Mouse (Mus musculus) embryonic fibroblast, embryonic 13.5 days (primary cell): ENCODE measurements at regions not wholly inside any gene's neighbourhood (a gene's known extent, or its start where the extent isn't known, plus 50 kb on each side); places are given as distances from the start of the nearest gene placed in this dataset.

Experiments
- H3K27ac ChIP-seq: 2 replicates; pipeline ENCODE4 v1.5.1; 2012; ENCODE audit warnings: low read length, control low read depth, inconsistent platforms; ENCODE audit not compliant: insufficient read depth
- H3K4me1 ChIP-seq: 2 replicates; pipeline ENCODE4 v1.6.1; 2011; ENCODE audit warnings: low read length; ENCODE audit not compliant: control insufficient read depth, insufficient read depth
- H3K4me3 ChIP-seq: 2 replicates; pipeline ENCODE4 v1.5.1; 2011; ENCODE audit warnings: mild to moderate bottlenecking, control low read depth, low read length; ENCODE audit not compliant: insufficient read depth
- CTCF ChIP-seq: IDR thresholded peaks from 2 replicates; pipeline ENCODE4 v1.5.1; 2011; ENCODE audit warnings: mild to moderate bottlenecking, control low read depth, low read length, moderate library complexity, borderline replicate concordance; ENCODE audit not compliant: insufficient read depth
- POLR2A ChIP-seq: IDR thresholded peaks from 2 replicates; pipeline ENCODE4 v1.6.1; 2011; ENCODE audit warnings: low read depth, mild to moderate bottlenecking, control low read depth, low read length, moderate library complexity

DNA sequence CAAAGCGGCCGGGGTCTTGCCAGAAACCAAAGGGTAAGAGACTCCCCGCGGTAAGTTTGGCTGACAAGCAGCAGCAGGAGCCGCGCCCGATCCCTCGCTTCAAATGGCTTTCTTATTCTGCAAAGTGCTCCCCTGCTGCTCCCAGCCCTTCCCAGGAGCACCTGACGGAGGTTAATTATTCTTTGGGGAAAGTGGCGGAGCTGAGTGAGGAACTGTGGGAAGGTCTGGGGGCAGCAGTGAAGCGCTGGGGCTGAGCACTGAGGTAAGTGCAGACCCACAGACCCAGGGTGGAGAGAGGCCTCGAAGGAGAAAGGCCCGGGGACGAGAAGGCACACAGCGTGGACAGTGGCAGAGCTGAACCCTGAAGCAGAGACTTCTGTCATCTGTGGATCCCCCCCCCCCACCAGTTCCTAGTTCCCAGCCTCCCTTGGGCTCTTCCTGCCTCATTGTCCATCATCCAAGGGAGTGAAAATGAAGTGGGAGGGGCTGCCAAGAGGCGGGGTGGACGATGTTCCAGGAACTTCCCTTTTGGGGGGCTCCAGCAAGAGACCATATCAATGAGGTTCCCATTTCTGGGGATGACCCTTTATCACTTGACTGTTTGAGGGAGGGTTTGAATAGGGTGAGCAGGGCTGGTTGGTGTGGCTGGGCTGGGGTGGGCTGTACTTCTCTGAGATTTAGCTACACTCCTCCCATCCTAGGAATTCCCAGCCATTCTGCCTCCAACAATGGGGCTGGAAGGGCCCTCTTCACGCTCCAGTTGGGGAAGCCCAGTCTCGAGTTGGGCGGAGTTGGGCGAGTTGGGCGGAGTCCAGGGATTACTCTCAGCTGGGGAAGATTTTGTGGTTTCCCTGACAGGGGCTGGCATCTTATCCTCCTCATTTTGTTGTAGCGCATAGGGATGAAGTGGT is 59.4 kb upstream of the Shb start:
- Histone ChIP-seq H3K4me3 (no peak overlapping the region), H3K27ac (no peak overlapping the region), H3K4me1 (no peaks in the 10 kb centered on the region; the same call in 1 of the 2 replicates)
- TF ChIP-seq POLR2A (no peak), CTCF (no peak)

DNA sequence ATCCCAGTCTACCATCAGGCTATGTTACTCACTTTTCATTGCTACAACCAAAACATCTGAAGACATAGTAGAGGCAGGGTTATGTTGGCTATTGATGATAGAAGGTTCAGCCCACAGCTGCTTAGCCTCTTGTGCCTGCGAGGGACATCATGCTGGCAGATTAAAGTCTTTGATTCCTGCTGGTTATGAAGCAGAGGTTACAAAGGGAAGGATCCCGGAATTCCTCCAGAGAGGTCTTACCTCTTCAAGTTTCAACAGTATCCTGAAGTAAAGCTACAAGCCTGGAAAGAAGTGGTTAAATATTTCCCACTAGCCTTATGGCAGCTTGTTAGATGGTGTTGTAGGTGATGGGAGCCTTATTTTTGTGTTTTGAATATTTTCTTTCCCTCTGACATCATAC is 58.6 kb upstream of the Shb start:
- no peak for TF ChIP-seq POLR2A
- TF ChIP-seq CTCF = no peak
- Histone ChIP-seq H3K4me1 (no peaks in the 10 kb centered on the region; the same call in 1 of the 2 replicates), H3K4me3 (no peak overlapping the region), H3K27ac (no peak overlapping the region)

DNA sequence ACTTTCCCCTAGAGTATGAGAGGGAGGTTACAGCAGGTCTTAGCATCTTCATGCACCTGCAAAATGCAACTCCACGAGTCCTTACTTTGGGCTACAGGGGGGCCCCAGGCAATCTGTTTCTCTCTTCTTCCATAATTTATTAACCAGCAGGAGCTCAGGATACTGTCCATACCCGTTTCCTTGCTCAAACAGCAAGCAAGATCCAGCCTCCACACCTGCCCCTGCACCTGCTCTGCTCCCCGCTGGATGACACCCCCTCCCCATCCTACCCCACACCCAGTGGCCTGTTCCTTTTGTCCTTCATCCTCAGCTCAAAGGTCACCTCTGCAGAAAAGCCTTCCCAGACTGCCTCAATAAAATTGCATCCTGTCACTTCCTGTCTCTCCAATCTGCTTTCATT is 56.1 kb upstream of the Shb start:
- H3K4me1 ChIP-seq = no peaks in the 10 kb centered on the region; the same call in 1 of the 2 replicates
- no peak for TF ChIP-seq POLR2A
- TF ChIP-seq CTCF = no peak
- H3K27ac ChIP-seq = no peak overlapping the region
- H3K4me3 ChIP-seq = no peak overlapping the region

- H3K4me3 ChIP-seq = no peak overlapping the region
- H3K4me1 ChIP-seq = no peaks in the 10 kb centered on the region; the same call in 1 of the 2 replicates
- TF ChIP-seq POLR2A (no peak), CTCF (no peak)
- no peak overlapping the region for H3K27ac ChIP-seq
These were observed 54.9 kb upstream of the Shb start for GRCm38 (mm10) chr4:45587202-45587601.

- no peak for TF ChIP-seq CTCF
- TF ChIP-seq POLR2A = no peak
These were observed 54.0 kb upstream of the Shb start for GRCm38 (mm10) chr4:45586310-45586709.

DNA sequence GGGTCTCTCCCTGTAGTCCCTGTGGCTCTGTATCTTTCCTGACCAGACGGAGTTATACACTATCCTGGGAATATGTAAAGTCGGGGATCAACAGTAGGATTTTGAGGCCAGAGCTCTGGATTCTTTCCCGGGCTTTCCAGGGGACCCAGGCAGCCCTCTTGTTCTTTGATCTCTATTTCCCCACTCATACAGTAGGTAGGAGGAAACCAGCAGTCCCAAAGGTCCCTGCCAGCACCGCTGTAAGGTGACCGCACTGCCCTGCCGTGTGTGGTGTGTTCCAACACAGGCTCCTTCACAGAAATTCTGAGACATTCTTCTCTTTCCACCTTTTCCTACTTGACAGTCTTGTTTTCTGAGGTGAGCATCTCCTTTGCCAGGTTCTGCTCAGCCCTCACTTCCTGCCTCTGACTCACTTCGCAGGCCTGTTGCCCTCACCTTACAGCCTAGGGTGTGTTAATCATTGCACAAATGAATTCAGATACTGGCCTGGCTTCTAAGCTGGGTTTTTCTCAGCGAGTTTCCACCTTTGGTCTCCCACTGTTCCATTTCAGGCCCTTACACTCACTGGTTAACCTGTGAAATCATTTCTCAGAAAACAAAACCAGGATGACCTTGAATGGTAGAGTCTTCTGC is 53.0 kb upstream of the Shb start:
- H3K4me1 ChIP-seq = no peaks in the 10 kb centered on the region; the same call in 1 of the 2 replicates
- no peak for TF ChIP-seq POLR2A
- no peak for TF ChIP-seq CTCF
- no peak overlapping the region for H3K27ac ChIP-seq
- H3K4me3 ChIP-seq = no peak overlapping the region

More at GRCm38 (mm10) chr4:45586310-45586709, 54.0 kb upstream of the Shb start:
- H3K27ac ChIP-seq = no peak overlapping the region
- no peak overlapping the region for H3K4me3 ChIP-seq
- no peaks in the 10 kb centered on the region; the same call in 1 of the 2 replicates for H3K4me1 ChIP-seq

GRCm38 (mm10) chr4:45583966-45584365 is 51.7 kb upstream of the Shb start:
- Histone ChIP-seq H3K4me1 (no peaks in the 10 kb centered on the region), H3K4me3 (no peak overlapping the region), H3K27ac (no peak overlapping the region)
- TF ChIP-seq POLR2A (no peak), CTCF (no peak)

DNA sequence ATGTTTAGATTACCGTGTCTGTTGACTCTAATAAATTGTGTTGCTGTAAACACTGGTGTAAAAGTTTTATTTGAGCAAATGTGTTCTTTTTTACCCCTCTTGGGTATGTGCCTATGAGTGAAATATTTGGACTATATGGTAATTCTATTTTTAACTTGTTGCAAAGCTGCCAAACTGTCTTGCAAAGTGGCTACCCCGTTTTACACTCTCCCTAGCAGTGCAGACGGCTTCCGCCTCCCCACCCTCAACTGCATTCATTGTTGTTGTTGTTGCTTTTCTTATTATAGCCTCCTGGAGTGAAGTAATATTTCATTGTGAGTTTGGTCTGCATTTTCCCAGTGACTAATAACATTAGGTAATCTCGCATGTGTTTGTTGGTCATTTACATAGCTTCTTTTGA is 50.2 kb upstream of the Shb start:
- Histone ChIP-seq H3K4me1 (no peaks in the 10 kb centered on the region), H3K4me3 (no peak overlapping the region), H3K27ac (no peak overlapping the region)
- TF ChIP-seq POLR2A (no peak), CTCF (no peak)
